Mouse (Mus musculus) lung, adult 2 months (tissue): Measurements from ENCODE around the gene Klk9.

ENCODE experiments used
- CTCF ChIP-seq: fragments of 200-500 bp; IDR thresholded peaks from 2 replicates; pipeline ENCODE4 v1.5.1; 2011; ENCODE audit warnings: mild to moderate bottlenecking, low read length, control low read depth; ENCODE audit not compliant: insufficient read depth
- POLR2A ChIP-seq: fragments of 200-500 bp; IDR thresholded peaks from 2 replicates; pipeline ENCODE4 v1.6.1; 2011; ENCODE audit warnings: low read depth, mild to moderate bottlenecking, control low read depth, low read length, borderline replicate concordance; ENCODE audit errors: extremely low read depth

GRCm38 (mm10) chr7:43827706-43828105 lies 36.0 kb downstream of the Klk9 start:
- TF ChIP-seq CTCF = no peak
- no peak for TF ChIP-seq POLR2A
